26 mouse cellular contexts compared by ENCODE assay signal in genomic region chr8:47347809-47348208, GRCm38 (mm10).
DNase-seq lines count a peak whose midpoint lies in the region; ATAC-seq and TF ChIP-seq lines count a peak whose summit lies in the region.
"Had no signal": no experiment of that assay in that cellular context is flagged by ENCODE, and none has a peak within 500 bp of the region (broad histone marks: within the 10 kb centered on the region; RNA-seq: fewer than 3 reads in every experiment).

No protein-coding gene starts in this region.

- ATAC-seq in common myeloid progenitor, adult 5-6 weeks (replicated peaks; ENCODE audit: low read depth, poor library complexity, severe bottlenecking) = peak; percentile 69
- ATAC-seq in megakaryocyte progenitor cell, adult 5-6 weeks (replicated peaks; ENCODE audit: poor library complexity) = peak; percentile 63
- no peak for ATAC-seq in monocyte, adult 5-6 weeks (replicated peaks; ENCODE audit: insufficient number of reproducible peaks, low FRiP score, low TSS enrichment, poor library complexity, severe bottlenecking)
- no peak for ATAC-seq in CD4-positive, CD25-positive, alpha-beta regulatory T cell, adult 4 months
- ATAC-seq: hindbrain, embryonic 16.5 days; midbrain, embryonic 15.5 days; Patski had no signal

- peak overlapping the region; percentile 33 for H3K4me2 ChIP-seq in CH12.LX (ENCODE audit: insufficient read depth, low read depth, poor library complexity, severe bottlenecking)
- H3K4me2 ChIP-seq: forebrain, embryonic 12.5 days; limb, embryonic 12.5 days; liver, embryonic 15.5 days; lung, embryonic 14.5 days; midbrain, embryonic 15.5 days had no signal

- dilution Hi-C loops in CH12.LX (cut with MboI; ENCODE audit: extremely low pct_ligation_motif_present, extremely low pct_unique_long_range_greater_than_20kb, low sequenced_read_pairs) = no loop called here

- no peak overlapping the region for H3K4me3 ChIP-seq in kidney, adult 2 months (ENCODE audit: insufficient read depth, low read depth, low read length)
- no peak overlapping the region for H3K4me3 ChIP-seq in CH12.LX (replicated peaks in 1 of 3; ENCODE audit: low read depth in 2 of 3, low read length in 2 of 3, poor library complexity in 1 of 3)
- H3K4me3 ChIP-seq: erythroblast, embryonic 14.5 days; forebrain, embryonic 12.5 days; heart, adult 2 months; limb, embryonic 12.5 days; liver, embryonic 15.5 days; midbrain, embryonic 10.5 days; midbrain, embryonic 15.5 days had no signal

- no peaks in the 10 kb centered on the region for H3K9me3 ChIP-seq in CH12.LX (replicated peaks; ENCODE audit: low read length)
- H3K9me3 ChIP-seq: forebrain, embryonic 12.5 days; limb, embryonic 12.5 days; liver, embryonic 15.5 days; midbrain, embryonic 10.5 days; midbrain, embryonic 15.5 days had no signal

- TF ChIP-seq CTCF in kidney, adult 2 months (conservative IDR thresholded peaks at IDR 0.05; ENCODE audit: insufficient read depth, insufficient read length, low read depth, low read length) = no peak
- TF ChIP-seq CTCF in CH12.LX (conservative IDR thresholded peaks at IDR 0.05 in 1 of 2, IDR thresholded peaks at IDR 0.05 in 1 of 2; ENCODE audit: low read depth in 2 of 2, low read length in 2 of 2) = no peak

- no peaks in the 10 kb centered on the region; the same call in 1 of the 2 replicates for H3K4me1 ChIP-seq in kidney, adult 2 months (ENCODE audit: control insufficient read depth, insufficient read depth, low read length)
- peaks cover 4 to 22% of the 10 kb centered on the region in 2 experiments; a peak in 3 of 4 replicates for H3K4me1 ChIP-seq in CH12.LX (ENCODE audit: control insufficient read depth in 1 of 2, insufficient read depth in 2 of 2)
- H3K4me1 ChIP-seq: liver, embryonic 15.5 days had no signal

- H3K27ac ChIP-seq in kidney, adult 2 months (ENCODE audit: insufficient read depth, low read depth, low read length) = no peak overlapping the region
- no peak overlapping the region for H3K27ac ChIP-seq in CH12.LX (ENCODE audit: insufficient read depth, low read depth)
- H3K27ac ChIP-seq: forebrain, embryonic 12.5 days; heart, adult 2 months; limb, embryonic 12.5 days; liver, embryonic 15.5 days; midbrain, embryonic 10.5 days; midbrain, embryonic 15.5 days had no signal

- TF ChIP-seq RAD21 in CH12.LX (IDR thresholded peaks at IDR 0.05; ENCODE audit: low read depth, low read length) = no peak

- no peaks in the 10 kb centered on the region for H3K27me3 ChIP-seq in kidney, adult 2 months (replicated peaks; ENCODE audit: control insufficient read depth, insufficient read depth, low read length)
- no peaks in the 10 kb centered on the region for H3K27me3 ChIP-seq in CH12.LX (replicated peaks)
- H3K27me3 ChIP-seq: liver, embryonic 15.5 days; midbrain, embryonic 15.5 days; Patski had no signal

- TF ChIP-seq EP300 in CH12.LX (IDR thresholded peaks at IDR 0.05; ENCODE audit: low read length) = no peak

- no peak overlapping the region for H3K9ac ChIP-seq in CH12.LX (ENCODE audit: insufficient read depth, low read depth)
- H3K9ac ChIP-seq: forebrain, embryonic 12.5 days; limb, embryonic 12.5 days; liver, embryonic 15.5 days; lung, embryonic 14.5 days; midbrain, embryonic 15.5 days had no signal

- H3K79me2 ChIP-seq in CH12.LX (replicated peaks; ENCODE audit: control insufficient read depth, extremely low read depth, insufficient read depth, poor library complexity, severe bottlenecking) = no peaks in the 10 kb centered on the region

- in situ Hi-C loops in CH12.LX (cut with MboI; ENCODE audit: low pct_ligation_motif_present, low pct_unique_long_range_greater_than_20kb, low sequenced_read_pairs) = no loop called here

- peak; percentile 30 for DNase-seq in kidney, adult 2 months
- no peak for DNase-seq in kidney, adult 9 months
- DNase-seq in CH12.LX (ENCODE audit: extremely low read depth) = peak; percentile 38
- DNase-seq: adrenal gland, postnatal 10 days; B cell, adult 2 months; cerebellum, adult 11 months; cerebellum, adult 9-11 months; gastrocnemius, postnatal 36 days; heart, adult 2 months; heart, postnatal 14 days; kidney, adult 18-20 months; layer of hippocampus, postnatal 36 days; lung, embryonic 14.5 days; lung, postnatal 14 days had no signal

- no peak for TF ChIP-seq POLR2A in kidney, adult 2 months (IDR thresholded peaks at IDR 0.05; ENCODE audit: low read depth, low read length)
- TF ChIP-seq POLR2A in CH12.LX (IDR thresholded peaks at IDR 0.05; ENCODE audit: low read depth, low read length) = no peak

- WGBS in kidney, adult 2 months = 47% methylated on average over 6 of the region's 6 CpGs

- no peaks in the 10 kb centered on the region for H3K36me3 ChIP-seq in kidney, adult 2 months (ENCODE audit: control insufficient read depth, insufficient read depth, low read length)
- no peaks in the 10 kb centered on the region for H3K36me3 ChIP-seq in CH12.LX (replicated peaks in 1 of 2; ENCODE audit: control insufficient read depth in 1 of 2, insufficient read depth in 1 of 2, low read length in 1 of 2)
- H3K36me3 ChIP-seq: forebrain, embryonic 12.5 days; limb, embryonic 12.5 days; liver, embryonic 15.5 days; midbrain, embryonic 10.5 days; midbrain, embryonic 15.5 days had no signal

TF ChIP-seq in CH12.LX, 34 proteins besides CTCF, POLR2A, EP300 and RAD21:
- TF ChIP-seq JUN (IDR thresholded peaks at IDR 0.05; ENCODE audit: insufficient read depth, low read depth, low read length) = no peak
- TF ChIP-seq CHD2 (IDR thresholded peaks at IDR 0.05; ENCODE audit: low read length) = no peak
- TF ChIP-seq JUND (conservative IDR thresholded peaks at IDR 0.05; ENCODE audit: low read depth, low read length) = no peak
TF ChIP-seq in CH12.LX: peak in this region for 0.

Comparison
In these comparisons a context has a peak if more than half of its experiments do, and no peak if none do; other contexts are left out.
1. ATAC-seq: peak in common myeloid progenitor, adult 5-6 weeks (single experiment) and megakaryocyte progenitor cell, adult 5-6 weeks (single experiment); none in monocyte, adult 5-6 weeks (single experiment) and CD4-positive, CD25-positive, alpha-beta regulatory T cell, adult 4 months (single experiment).